Mouse (Mus musculus) heart, adult 2 months (tissue): ENCODE data around the gene Pold1. TPM values are rescaled to one million over a fixed set of nuclear protein-coding genes. Genes with fewer than 3 reads are reported as not detected.

Experiments used
- DNase-seq, 2 experiments: peaks; one replicate each; pipeline ENCODE4 v3.0.0; 2021
- H3K27ac ChIP-seq: fragments of 200-600 bp; 2 replicates; pipeline ENCODE4 v1.8.1; 2022
- H3K27me3 ChIP-seq: fragments of 200-500 bp; 2 replicates; pipeline ENCODE4 v1.6.1; 2012; ENCODE audit warnings: mild to moderate bottlenecking, low read length, inconsistent platforms, mixed read lengths; ENCODE audit not compliant: control insufficient read depth, insufficient read depth
- H3K36me3 ChIP-seq: fragments of 200-500 bp; 2 replicates; pipeline ENCODE4 v1.6.1; 2012; ENCODE audit warnings: low read length, inconsistent platforms; ENCODE audit not compliant: control insufficient read depth, insufficient read depth
- H3K4me1 ChIP-seq: fragments of 200-500 bp; 2 replicates; pipeline ENCODE4 v1.6.1; 2011; ENCODE audit warnings: low read length; ENCODE audit not compliant: control insufficient read depth, insufficient read depth
- H3K4me3 ChIP-seq: fragments of 200-600 bp; 2 replicates; pipeline ENCODE4 v1.8.1; 2022
- H3K79me2 ChIP-seq: fragments of 200-500 bp; replicated peaks from 2 replicates; pipeline ENCODE4 v1.6.1; 2012; ENCODE audit warnings: mild to moderate bottlenecking, inconsistent platforms, low read length, moderate library complexity, mixed read lengths; ENCODE audit not compliant: control insufficient read depth, insufficient read depth
- H3K9ac ChIP-seq: fragments of 200-500 bp; 2 replicates; pipeline ENCODE4 v1.6.1; 2012; ENCODE audit warnings: low read depth, mild to moderate bottlenecking, control low read depth, inconsistent platforms, low read length, mixed read lengths
- CTCF ChIP-seq: fragments of 200-600 bp; IDR thresholded peaks from 2 replicates; pipeline ENCODE4 v1.8.1; 2022; ENCODE audit warnings: antibody characterized with exemption, mild to moderate bottlenecking, moderate library complexity
- EP300 ChIP-seq: fragments of 200-500 bp; IDR thresholded peaks from 2 replicates; pipeline ENCODE4 v1.6.1; 2011; ENCODE audit warnings: low read depth, low read length, control low read depth; ENCODE audit not compliant: insufficient read depth
- POLR2A ChIP-seq: fragments of 200-500 bp; IDR thresholded peaks from 2 replicates; pipeline ENCODE4 v1.6.1; 2011; ENCODE audit warnings: mild to moderate bottlenecking, low read depth, low read length, control low read depth; ENCODE audit not compliant: insufficient read depth
- WGBS: fragments of 180-500 bp; shearing (Covaris S2); methylation state at CpG from one replicate; pipeline ENCODE4 v1.1.7; 2018; 5-methylcytosine and 5-hydroxymethylcytosine counted together
- intact Hi-C: fragments of 180-260 bp; cut with DNase I; formaldehyde crosslinking; loops from one replicate; pipeline ENCODE4 v1.15.1; 2025
- polyA plus RNA-seq: library from polyadenylated mRNA; depleted of rRNA; stranded (reverse); fragments of >200 nt; gene quantifications from 2 replicates; pipeline ENCODE4 v1.2.3, GENCODE M21; 2012
- total RNA-seq, 2 experiments: library from RNA; stranded (reverse); gene quantifications; 2 replicates each; pipeline ENCODE4 v1.2.3; 2021

Pold1 gene
- total and polyA plus RNA-seq, 3 experiments = 10.8 to 15.5 (median 11.7) TPM

DNA sequence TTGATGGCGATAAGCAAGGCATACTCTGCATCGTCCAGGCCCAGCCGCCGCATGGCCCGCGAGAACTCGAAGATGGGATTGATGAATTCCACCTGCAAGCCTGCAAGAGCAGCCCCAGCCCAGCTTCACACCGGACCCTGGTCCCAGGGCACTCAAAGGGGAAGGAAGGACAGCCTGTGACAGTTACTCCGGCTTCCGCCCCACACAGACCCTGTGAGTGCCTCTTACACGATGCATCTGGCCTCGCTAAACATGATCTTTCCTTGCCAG lies 1.7 kb upstream of the Pold1 start:
- intact Hi-C loops = loop anchor here (5.0 kb wide), 4 partner anchors 178 to 1152 kb away; partner anchors contain the start of genes 1700028J19Rik, 2410002F23Rik and Vrk3
- DNase-seq = no peak
- Histone ChIP-seq H3K36me3 (no peaks in the 10 kb centered on the region), H3K4me1 (peaks cover 5% of the 10 kb centered on the region), H3K9ac (no peak overlapping the region), H3K27me3 (no peaks in the 10 kb centered on the region), H3K27ac (no peak overlapping the region), H3K4me3 (no peak overlapping the region), H3K79me2 (no peaks in the 10 kb centered on the region)
- TF ChIP-seq POLR2A = no peak
- no peak for TF ChIP-seq EP300
- TF ChIP-seq CTCF = no peak
- 91% methylated on average over 12 of the region's 12 CpGs for WGBS

DNA sequence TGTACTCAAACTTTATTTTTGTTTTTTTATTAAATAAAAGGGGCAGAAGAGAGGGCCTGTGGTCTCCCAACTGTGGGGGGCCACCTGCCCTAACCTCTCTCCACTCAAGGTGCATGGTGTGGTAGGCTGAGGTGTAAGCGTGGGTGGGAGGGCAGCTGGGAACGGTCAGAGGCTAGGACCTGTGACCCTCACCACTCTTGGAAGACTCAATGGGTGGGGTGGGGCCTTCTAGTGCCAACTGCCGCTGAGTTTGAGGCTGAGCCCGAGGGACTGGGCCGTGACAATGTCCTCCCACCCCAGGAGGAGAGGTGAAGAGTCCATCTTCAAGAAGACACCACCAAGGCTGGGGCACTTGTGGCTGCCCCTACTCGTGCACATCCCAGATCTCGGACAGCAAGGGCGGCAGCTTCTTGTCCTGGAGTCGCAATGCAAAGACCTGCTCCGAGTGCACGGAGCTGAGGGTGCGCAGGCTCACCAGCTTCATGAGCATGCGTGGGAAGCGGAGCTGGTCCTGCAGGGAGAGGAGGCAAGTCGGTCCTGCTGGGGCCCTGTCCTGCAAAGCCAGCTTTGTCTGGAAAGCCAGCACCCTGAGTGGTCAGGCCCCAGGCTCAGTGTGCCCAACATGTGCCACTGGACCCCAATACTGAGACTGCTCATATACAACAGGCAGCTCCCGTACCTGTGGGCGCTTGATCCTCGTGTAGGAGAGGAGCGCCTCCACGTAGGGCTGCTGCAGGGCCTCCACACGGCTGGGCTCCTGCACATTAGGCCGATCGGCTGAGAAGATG lies 1.2 kb upstream of the Pold1 start:
- no peak for DNase-seq
- 93% methylated on average over 23 of the region's 23 CpGs for WGBS
- Histone ChIP-seq H3K9ac (no peak overlapping the region), H3K4me3 (no peak overlapping the region), H3K27me3 (no peaks in the 10 kb centered on the region), H3K79me2 (no peaks in the 10 kb centered on the region), H3K27ac (no peak overlapping the region), H3K36me3 (no peaks in the 10 kb centered on the region), H3K4me1 (peaks cover 5% of the 10 kb centered on the region)
- intact Hi-C loops = loop anchor here (1.0 to 5.0 kb wide), 6 partner anchors 29 to 1152 kb away; partner anchors contain the start of genes 1700028J19Rik, 2410002F23Rik and Vrk3
- TF ChIP-seq EP300 = no peak

DNA sequence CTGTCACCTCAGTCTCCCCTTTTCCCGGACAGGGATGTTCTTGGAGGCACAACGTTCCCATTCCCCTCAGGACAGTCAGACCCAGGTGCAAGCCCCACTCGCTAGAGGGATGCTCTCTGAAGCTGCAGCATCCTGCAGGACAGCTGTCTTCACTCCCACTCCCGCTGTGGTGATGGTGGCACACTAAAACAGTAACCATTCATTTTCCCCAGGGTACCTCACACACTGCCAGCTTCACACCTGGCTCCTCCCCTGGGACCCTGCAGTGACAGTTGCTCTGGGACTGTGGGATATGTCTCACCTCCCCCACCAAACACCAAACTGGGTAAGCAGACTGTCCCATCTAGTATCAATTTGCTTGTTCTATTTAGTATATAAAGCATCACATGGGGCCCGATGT lies 924 bp downstream of the Pold1 start:
- no peaks in the 10 kb centered on the region for H3K27me3 ChIP-seq
- peaks cover 5% of the 10 kb centered on the region for H3K4me1 ChIP-seq
- H3K27ac ChIP-seq = peak overlapping the region; percentile 68
- H3K4me3 ChIP-seq = peak overlapping the region; percentile 68
- H3K36me3 ChIP-seq = no peaks in the 10 kb centered on the region
- no peak for TF ChIP-seq CTCF
- TF ChIP-seq EP300 = no peak
- TF ChIP-seq POLR2A = no peak
- no peak for DNase-seq
- intact Hi-C loops = loop anchor here (2.0 kb wide), 1 partner anchor 21 kb away; no protein-coding TSS in a partner anchor
- H3K79me2 ChIP-seq = no peaks in the 10 kb centered on the region
- 11% methylated on average over 5 of the region's 5 CpGs for WGBS
- peak overlapping the region; percentile 23; the same call in 1 of the 2 replicates for H3K9ac ChIP-seq

DNA sequence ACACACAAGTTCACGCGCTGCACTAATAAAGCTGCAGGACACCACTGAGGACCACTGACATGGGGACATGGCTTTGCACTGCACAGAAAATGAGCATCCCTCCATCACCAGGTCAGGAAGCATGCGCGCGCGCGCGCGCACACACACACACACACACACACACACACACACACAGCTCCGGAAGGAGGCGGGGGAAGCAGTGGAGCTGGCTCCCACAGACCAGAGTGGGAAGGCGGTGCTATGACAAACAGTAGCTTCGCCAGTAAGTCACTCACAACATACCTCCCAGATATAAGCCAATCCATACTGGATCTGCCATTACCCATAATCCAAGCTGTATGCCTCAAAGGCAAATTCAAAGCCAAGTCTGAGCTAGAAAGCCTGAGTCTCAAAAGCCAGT lies 1.6 kb downstream of the Pold1 start:
- Histone ChIP-seq H3K79me2 (no peaks in the 10 kb centered on the region), H3K36me3 (no peaks in the 10 kb centered on the region), H3K9ac (no peak overlapping the region), H3K27me3 (no peaks in the 10 kb centered on the region), H3K4me1 (peaks cover 5% of the 10 kb centered on the region), H3K27ac (no peak overlapping the region), H3K4me3 (no peak overlapping the region)
- TF ChIP-seq POLR2A (no peak), CTCF (no peak), EP300 (no peak)
- DNase-seq = no peak
- intact Hi-C loops = loop anchor here (2.0 kb wide), 1 partner anchor 20 kb away; no protein-coding TSS in a partner anchor
- 94% methylated on average over 13 of the region's 13 CpGs for WGBS

DNA sequence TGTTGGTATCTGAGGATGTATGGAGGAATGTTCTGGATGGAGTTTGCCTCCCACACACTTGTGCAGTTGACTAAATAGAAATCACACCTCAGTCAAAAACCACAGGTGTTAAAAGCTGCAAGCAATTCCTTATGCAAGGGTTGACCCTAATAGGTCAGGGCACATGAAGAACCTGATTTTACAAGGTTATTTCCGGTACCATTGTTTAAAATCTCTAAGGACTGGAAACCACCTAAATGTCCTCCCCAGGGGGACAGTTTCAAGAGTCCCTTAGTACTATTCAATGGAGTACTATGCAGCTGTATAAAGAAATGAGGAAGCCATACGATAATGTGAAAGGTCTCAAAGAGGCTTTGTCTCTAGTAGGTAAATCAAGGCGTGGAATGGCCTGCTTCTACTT lies 2.4 kb downstream of the Pold1 start:
- intact Hi-C loops = loop anchor here (2.0 kb wide), 1 partner anchor 19 kb away; no protein-coding TSS in a partner anchor
- 97% methylated on average over 3 of the region's 3 CpGs for WGBS

DNA sequence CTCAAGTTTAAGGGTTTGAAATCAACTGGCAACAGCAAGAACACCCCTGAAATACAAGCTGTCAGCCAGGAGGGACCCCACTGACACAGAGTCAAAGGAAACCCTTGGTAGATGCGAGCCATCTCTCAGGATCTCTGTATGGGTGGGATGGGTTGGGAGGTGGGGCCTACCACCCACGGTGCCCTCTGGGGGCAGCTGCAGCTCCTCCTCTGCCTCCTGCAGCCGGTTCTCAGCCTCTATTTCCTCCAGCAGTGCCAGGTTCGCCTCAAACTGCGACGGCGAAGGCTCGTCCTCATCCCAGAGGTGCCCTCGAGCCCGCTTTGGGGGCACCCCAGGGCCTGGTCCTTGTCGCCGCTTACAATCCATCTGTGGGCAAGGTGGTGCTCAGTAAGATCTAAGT lies 5.6 kb downstream of the Pold1 start:
- H3K27me3 ChIP-seq = no peaks in the 10 kb centered on the region
- 77% methylated on average over 12 of the region's 12 CpGs for WGBS
- no peak overlapping the region for H3K27ac ChIP-seq
- H3K36me3 ChIP-seq = no peaks in the 10 kb centered on the region
- H3K4me1 ChIP-seq = peaks cover 5% of the 10 kb centered on the region
- no peak for TF ChIP-seq CTCF
- no peak for TF ChIP-seq POLR2A
- TF ChIP-seq EP300 = no peak
- no peak overlapping the region for H3K4me3 ChIP-seq
- intact Hi-C loops = no loop called here
- no peaks in the 10 kb centered on the region for H3K79me2 ChIP-seq
- H3K9ac ChIP-seq = no peak overlapping the region
- DNase-seq = no peak

More for the DNA sequence above, 2.4 kb downstream of the Pold1 start:
- Histone ChIP-seq H3K27ac (no peak overlapping the region), H3K36me3 (no peaks in the 10 kb centered on the region), H3K27me3 (no peaks in the 10 kb centered on the region), H3K9ac (no peak overlapping the region), H3K4me1 (peaks cover 5% of the 10 kb centered on the region), H3K4me3 (no peak overlapping the region), H3K79me2 (no peaks in the 10 kb centered on the region)
- TF ChIP-seq CTCF (no peak), POLR2A (no peak), EP300 (no peak)
- DNase-seq = no peak
